ENCODE assay signal across 13 mouse cellular contexts in genomic region chr11:79669947-79670346, GRCm38 (mm10).
DNase-seq lines count a peak whose midpoint lies in the region; ATAC-seq and TF ChIP-seq lines count a peak whose summit lies in the region.
"Had no signal": no experiment of that assay in that cellular context is flagged by ENCODE, and none has a peak within 500 bp of the region (broad histone marks: within the 10 kb centered on the region; RNA-seq: fewer than 3 reads in every experiment).

No protein-coding gene starts in this region.

- no peaks in the 10 kb centered on the region for H3K36me3 ChIP-seq in kidney, adult 2 months (ENCODE audit: control insufficient read depth, insufficient read depth, low read length)
- H3K36me3 ChIP-seq in limb, embryonic 12.5 days, result no peaks in the 10 kb centered on the region
- H3K36me3 ChIP-seq: heart, embryonic 12.5 days had no signal

- H3K9me3 ChIP-seq in limb, embryonic 12.5 days, result no peaks in the 10 kb centered on the region
- H3K9me3 ChIP-seq: heart, embryonic 12.5 days had no signal

- H3K4me2 ChIP-seq in limb, embryonic 12.5 days, result peak overlapping the region; percentile 32; the same call in 1 of the 2 replicates
- H3K4me2 ChIP-seq: heart, embryonic 12.5 days; midbrain, embryonic 11.5 days had no signal

- no peak overlapping the region for H3K4me3 ChIP-seq in kidney, adult 2 months (ENCODE audit: insufficient read depth, low read depth, low read length)
- H3K4me3 ChIP-seq in limb, embryonic 12.5 days (replicated peaks), result no peak overlapping the region
- H3K4me3 ChIP-seq: heart, embryonic 12.5 days had no signal

- TF ChIP-seq POLR2A in kidney, adult 2 months (IDR thresholded peaks at IDR 0.05; ENCODE audit: low read depth, low read length), result no peak

- 13% methylated on average over 3 of the region's 3 CpGs for WGBS in kidney, adult 2 months
- WGBS in limb, embryonic 12.5 days, result 1% methylated on average over 3 of the region's 3 CpGs

- H3K27ac ChIP-seq in kidney, adult 2 months (ENCODE audit: insufficient read depth, low read depth, low read length), result peak overlapping the region; percentile 42; the same call in 1 of the 2 replicates
- peak overlapping the region; percentile 95 for H3K27ac ChIP-seq in limb, embryonic 12.5 days
- H3K27ac ChIP-seq: liver, embryonic 14.5 days had no signal

- no peak for DNase-seq in kidney, adult 2 months
- no peak for DNase-seq in kidney, adult 8-10 months
- DNase-seq in 3T3-L1 (ENCODE audit: low read depth, low spot score), result peak; percentile 46
- peak; percentile 70 for DNase-seq in embryo, embryonic 11 days
- DNase-seq in urinary bladder, adult 18-20 months (ENCODE audit: low spot score in 2 of 2), result no peak
- DNase-seq in frontal cortex, postnatal 36 days (ENCODE audit: low spot score in 2 of 2), result no peak
- DNase-seq: right cerebral cortex, postnatal 25 days had no signal

- H3K4me1 ChIP-seq in kidney, adult 2 months (ENCODE audit: control insufficient read depth, insufficient read depth, low read length), result peaks cover 44% of the 10 kb centered on the region
- peaks cover 73% of the 10 kb centered on the region for H3K4me1 ChIP-seq in limb, embryonic 12.5 days (replicated peaks)

- ATAC-seq in limb, embryonic 12.5 days (ENCODE audit: insufficient number of reproducible peaks, insufficient read depth, low FRiP score, low TSS enrichment, low read depth), result no peak
- no peak for ATAC-seq in megakaryocyte, adult 5-6 weeks (ENCODE audit: poor library complexity, severe bottlenecking)
- ATAC-seq: intestine, embryonic 16.5 days had no signal

- no peak for TF ChIP-seq CTCF in kidney, adult 2 months (conservative IDR thresholded peaks at IDR 0.05; ENCODE audit: insufficient read depth, insufficient read length, low read depth, low read length)

- H3K9ac ChIP-seq in limb, embryonic 12.5 days (replicated peaks), result no peak overlapping the region
- H3K9ac ChIP-seq: heart, embryonic 12.5 days; liver, embryonic 14.5 days had no signal

- no peaks in the 10 kb centered on the region for H3K27me3 ChIP-seq in kidney, adult 2 months (replicated peaks; ENCODE audit: control insufficient read depth, insufficient read depth, low read length)
- no peaks in the 10 kb centered on the region for H3K27me3 ChIP-seq in limb, embryonic 12.5 days

Comparison
In these comparisons a context has a peak if more than half of its experiments do, and no peak if none do; other contexts are left out.
1. DNase-seq: peak in 3T3-L1 (single experiment) and embryo, embryonic 11 days (single experiment); none in kidney, adult 2 months (single experiment), kidney, adult 8-10 months (0 of 2), urinary bladder, adult 18-20 months (0 of 2) and frontal cortex, postnatal 36 days (0 of 2).